Mouse (Mus musculus) testis, adult 2 months (tissue): ENCODE results near the gene Rexo5.

ENCODE experiments used
- CTCF ChIP-seq: fragments of 200-500 bp; IDR thresholded peaks from 2 replicates; pipeline ENCODE4 v1.5.1; 2012; ENCODE audit warnings: low read depth, mild to moderate bottlenecking, inconsistent platforms, low read length, moderate library complexity; ENCODE audit not compliant: control insufficient read depth, insufficient read depth, insufficient replicate concordance
- POLR2A ChIP-seq: fragments of 200-500 bp; IDR thresholded peaks from 2 replicates; pipeline ENCODE4 v1.6.1; 2012; ENCODE audit warnings: low read depth, mild to moderate bottlenecking, inconsistent platforms, low read length, moderate library complexity; ENCODE audit not compliant: control insufficient read depth

- no peak for TF ChIP-seq CTCF
- no peak for TF ChIP-seq POLR2A
Observed at GRCm38 (mm10) chr7:119800991-119801390, 7.2 kb downstream of the Rexo5 start.
